Mouse (Mus musculus) liver, adult 2 months (tissue): ENCODE data around the gene Cnksr2.

Experiments used
- CTCF ChIP-seq: fragments of 200-500 bp; IDR thresholded peaks from 2 replicates; pipeline ENCODE4 v1.5.1; 2011; ENCODE audit warnings: low read depth, low read length, control low read depth
- POLR2A ChIP-seq: fragments of 200-500 bp; IDR thresholded peaks from 2 replicates; pipeline ENCODE4 v1.6.1; 2011; ENCODE audit warnings: low read length, control low read depth; ENCODE audit not compliant: insufficient read depth; ENCODE audit errors: extremely low read depth

DNA sequence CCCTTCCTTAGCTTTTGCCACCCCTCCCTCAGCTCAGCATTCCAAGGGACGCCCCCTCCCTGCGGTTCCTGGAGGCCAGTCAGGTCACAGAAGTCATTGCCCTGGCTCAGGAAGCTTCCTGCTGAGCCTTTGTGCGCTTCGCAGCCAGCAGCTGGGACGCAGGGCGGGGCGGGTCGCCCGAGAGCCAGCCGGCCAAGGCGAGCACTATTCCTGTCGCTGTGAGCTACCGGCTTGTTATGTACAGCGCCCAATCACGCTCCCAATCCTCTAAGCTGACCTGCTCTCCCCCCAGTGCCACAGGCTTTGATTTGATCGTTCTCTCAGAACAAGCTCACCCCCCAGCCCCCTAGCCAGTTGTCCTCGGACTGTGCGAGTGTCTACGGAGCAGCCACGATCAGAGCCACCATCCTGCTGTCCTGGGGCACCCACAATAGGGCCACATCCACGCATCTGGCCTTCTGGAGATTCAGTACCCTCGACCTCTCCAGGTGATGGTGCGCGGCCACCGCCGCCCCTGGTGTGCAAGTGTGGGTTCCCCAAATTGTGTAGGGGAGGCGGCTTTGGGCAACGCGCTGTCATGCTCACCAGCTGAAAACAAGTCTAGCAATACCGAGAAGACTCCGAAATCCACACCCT lies 225.4 kb downstream of the Cnksr2 start:
- TF ChIP-seq CTCF, result no peak
- no peak for TF ChIP-seq POLR2A
